Mouse (Mus musculus) testis, adult 2 months (tissue): ENCODE data around the gene Hoxb1.

ENCODE experiments used
- CTCF ChIP-seq: fragments of 200-500 bp; IDR thresholded peaks from 2 replicates; pipeline ENCODE4 v1.5.1; 2012; ENCODE audit warnings: low read depth, mild to moderate bottlenecking, inconsistent platforms, low read length, moderate library complexity; ENCODE audit not compliant: control insufficient read depth, insufficient read depth, insufficient replicate concordance
- POLR2A ChIP-seq: fragments of 200-500 bp; IDR thresholded peaks from 2 replicates; pipeline ENCODE4 v1.6.1; 2012; ENCODE audit warnings: low read depth, mild to moderate bottlenecking, inconsistent platforms, low read length, moderate library complexity; ENCODE audit not compliant: control insufficient read depth

DNA sequence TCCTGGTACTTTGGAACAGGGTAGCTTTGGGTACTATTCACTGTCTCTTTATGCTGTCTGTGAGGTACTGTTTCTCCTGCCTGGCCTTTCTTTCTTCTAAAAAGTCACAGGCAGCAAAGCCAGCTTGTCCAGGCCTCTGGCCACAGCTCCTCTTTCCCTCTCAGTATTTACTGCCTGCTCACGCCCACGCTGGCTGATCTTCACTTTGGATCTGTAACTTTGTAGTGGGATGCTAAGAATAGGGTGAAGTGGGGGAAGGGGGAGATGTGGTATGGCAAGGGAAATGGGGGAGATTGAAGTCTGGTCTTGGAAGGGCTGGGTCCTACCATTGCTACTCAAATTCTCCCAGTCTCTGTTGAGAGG, 31.6 kb upstream of the Hoxb1 start:
- TF ChIP-seq POLR2A (no peak), CTCF (no peak)
